Mouse (Mus musculus) kidney, embryonic 15.5 days (tissue): Measurements from ENCODE around the gene Fndc3b. TPM values are rescaled to one million over a fixed set of nuclear protein-coding genes. Genes with fewer than 3 reads are reported as not detected.

ENCODE experiments used
- ATAC-seq: fragments of 200-750 bp; cut with Nextera tagmentation; replicated peaks from 2 replicates; pipeline ENCODE4 v1.8.0; 2017; ENCODE audit warnings: moderate TSS enrichment; ENCODE audit not compliant: low FRiP score
- H3K27ac ChIP-seq: fragments of 300-500 bp; sonication (generic); 2 replicates; pipeline ENCODE4 v1.5.1; 2015; ENCODE audit warnings: mild to moderate bottlenecking, inconsistent platforms
- H3K27me3 ChIP-seq: fragments of 300-500 bp; sonication (generic); 2 replicates; pipeline ENCODE4 v1.6.1; 2015; ENCODE audit warnings: inconsistent platforms
- H3K36me3 ChIP-seq: fragments of 300-500 bp; sonication (generic); 2 replicates; pipeline ENCODE4 v1.6.1; 2015; ENCODE audit warnings: inconsistent platforms
- H3K4me1 ChIP-seq: fragments of 300-500 bp; sonication (generic); 2 replicates; pipeline ENCODE4 v1.6.1; 2015; ENCODE audit warnings: inconsistent platforms
- H3K4me2 ChIP-seq: fragments of 300-500 bp; sonication (generic); 2 replicates; pipeline ENCODE4 v1.6.1; 2015; ENCODE audit warnings: moderate library complexity, mild to moderate bottlenecking, inconsistent platforms
- H3K4me3 ChIP-seq: fragments of 300-500 bp; sonication (generic); replicated peaks from 2 replicates; pipeline ENCODE4 v1.5.1; 2015; ENCODE audit warnings: mild to moderate bottlenecking, inconsistent platforms
- H3K9ac ChIP-seq: fragments of 300-500 bp; sonication (generic); 2 replicates; pipeline ENCODE4 v1.6.1; 2015; ENCODE audit warnings: mild to moderate bottlenecking, inconsistent platforms
- H3K9me3 ChIP-seq: fragments of 300-500 bp; sonication (generic); replicated peaks from 2 replicates; pipeline ENCODE4 v1.6.1; 2016; ENCODE audit warnings: inconsistent platforms
- WGBS: fragments of 180-500 bp; shearing (Covaris S2); methylation state at CpG from one replicate; pipeline ENCODE4 v1.1.7; 2015; ENCODE audit warnings: mixed read lengths; 5-methylcytosine and 5-hydroxymethylcytosine counted together
- polyA plus RNA-seq: library from polyadenylated mRNA; unstranded; fragments of >200 nt; fragmentation: Nextera tagmentation; extraction: Ambion mirVana; gene quantifications from 2 replicates; pipeline ENCODE4 v1.2.1, GENCODE M21; 2015

Fndc3b gene
- polyA plus RNA-seq, 1 experiment from 2014 or later, result 32.8 TPM

- peaks cover 52% of the 10 kb centered on the region for H3K4me1 ChIP-seq
- 0 out of 2 replicates have a peak, but pooled peaks cover 3% of the 10 kb centered on the region for H3K36me3 ChIP-seq
- H3K4me3 ChIP-seq, result no peak overlapping the region
- H3K4me2 ChIP-seq, result no peak overlapping the region
- ATAC-seq, result no peak
- H3K27ac ChIP-seq, result 0 out of 2 replicates have a peak overlapping the region, but pooled peaks have one; percentile 18
- no peaks in the 10 kb centered on the region for H3K27me3 ChIP-seq
- WGBS, result 46% methylated on average over 4 of the region's 4 CpGs
- no peak overlapping the region for H3K9ac ChIP-seq
- H3K9me3 ChIP-seq, result no peaks in the 10 kb centered on the region
These were observed 6.1 kb downstream of the Fndc3b start for GRCm38 (mm10) chr3:27705056-27705455.

GRCm38 (mm10) chr3:27704641-27705040 lies 6.5 kb downstream of the Fndc3b start:
- no peak overlapping the region for H3K27ac ChIP-seq
- peaks cover 52% of the 10 kb centered on the region for H3K4me1 ChIP-seq
- no peak overlapping the region for H3K4me2 ChIP-seq
- WGBS, result 72% methylated on average over 9 of the region's 9 CpGs
- H3K27me3 ChIP-seq, result no peaks in the 10 kb centered on the region
- ATAC-seq, result no peak
- no peak overlapping the region for H3K9ac ChIP-seq
- no peaks in the 10 kb centered on the region for H3K9me3 ChIP-seq
- 0 out of 2 replicates have a peak, but pooled peaks cover 3% of the 10 kb centered on the region for H3K36me3 ChIP-seq
- H3K4me3 ChIP-seq, result no peak overlapping the region

DNA sequence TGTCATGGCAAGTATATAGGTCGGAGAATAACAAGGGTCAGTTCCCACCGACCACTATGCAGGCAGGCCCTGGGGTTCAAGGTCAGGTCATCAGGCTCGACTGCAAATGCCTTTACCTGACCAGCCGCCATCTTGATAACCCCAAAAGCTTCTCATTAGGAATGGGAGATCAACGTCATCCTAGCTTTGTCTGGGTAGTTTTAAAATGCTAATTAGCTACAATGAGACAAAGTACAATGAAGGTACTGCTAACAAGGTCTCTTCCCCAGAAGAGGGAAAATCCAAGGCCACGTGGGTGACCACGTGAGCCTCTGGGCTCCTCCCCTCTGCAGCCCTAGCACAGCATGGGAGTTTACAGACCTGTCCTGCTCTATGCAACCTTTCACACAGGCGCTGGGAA lies 7.6 kb downstream of the Fndc3b start:
- Histone ChIP-seq H3K27ac (no peak overlapping the region), H3K4me1 (peaks cover 46% of the 10 kb centered on the region), H3K9ac (no peak overlapping the region), H3K9me3 (no peaks in the 10 kb centered on the region), H3K4me3 (no peak overlapping the region), H3K36me3 (0 out of 2 replicates have a peak, but pooled peaks cover 3% of the 10 kb centered on the region), H3K4me2 (no peak overlapping the region), H3K27me3 (no peaks in the 10 kb centered on the region)
- ATAC-seq, result no peak
- 83% methylated on average over 8 of the region's 8 CpGs for WGBS

DNA sequence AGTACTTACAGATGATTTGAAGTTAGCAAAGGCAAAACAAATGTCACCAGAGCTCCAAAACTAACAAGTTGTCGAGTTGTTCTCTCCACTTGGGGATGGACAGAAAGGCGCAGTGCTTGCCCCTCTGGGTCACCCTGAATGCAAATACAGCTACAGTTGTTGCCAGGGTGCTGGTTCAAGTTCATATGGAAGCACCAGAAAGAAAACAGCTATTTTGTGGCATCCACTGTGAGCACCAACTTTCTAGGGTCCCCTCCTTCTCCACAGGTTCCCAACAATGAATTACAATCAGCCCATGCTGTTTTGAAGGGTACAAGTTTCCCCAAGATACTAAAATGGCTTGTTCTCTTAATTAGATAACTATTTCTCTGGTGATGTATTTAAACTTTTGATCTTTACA lies 8.0 kb downstream of the Fndc3b start:
- H3K9me3 ChIP-seq, result no peaks in the 10 kb centered on the region
- no peak overlapping the region for H3K4me2 ChIP-seq
- H3K36me3 ChIP-seq, result 0 out of 2 replicates have a peak, but pooled peaks cover 3% of the 10 kb centered on the region
- no peak overlapping the region for H3K4me3 ChIP-seq
- H3K4me1 ChIP-seq, result peaks cover 44% of the 10 kb centered on the region
- WGBS, result 90% methylated on average over 2 of the region's 2 CpGs
- H3K27me3 ChIP-seq, result no peaks in the 10 kb centered on the region
- no peak overlapping the region for H3K27ac ChIP-seq
- no peak for ATAC-seq
- H3K9ac ChIP-seq, result no peak overlapping the region

- peaks cover 3% of the 10 kb centered on the region; the same call in 1 of the 2 replicates for H3K36me3 ChIP-seq
- no peak for ATAC-seq
- H3K4me3 ChIP-seq, result no peak overlapping the region
- H3K9me3 ChIP-seq, result no peaks in the 10 kb centered on the region
- peaks cover 32% of the 10 kb centered on the region for H3K4me1 ChIP-seq
- no peak overlapping the region for H3K27ac ChIP-seq
- no peaks in the 10 kb centered on the region for H3K27me3 ChIP-seq
- 79% methylated on average over 6 of the region's 6 CpGs for WGBS
- no peak overlapping the region for H3K4me2 ChIP-seq
- no peak overlapping the region for H3K9ac ChIP-seq
These were observed 12.4 kb downstream of the Fndc3b start for GRCm38 (mm10) chr3:27698671-27699070.

DNA sequence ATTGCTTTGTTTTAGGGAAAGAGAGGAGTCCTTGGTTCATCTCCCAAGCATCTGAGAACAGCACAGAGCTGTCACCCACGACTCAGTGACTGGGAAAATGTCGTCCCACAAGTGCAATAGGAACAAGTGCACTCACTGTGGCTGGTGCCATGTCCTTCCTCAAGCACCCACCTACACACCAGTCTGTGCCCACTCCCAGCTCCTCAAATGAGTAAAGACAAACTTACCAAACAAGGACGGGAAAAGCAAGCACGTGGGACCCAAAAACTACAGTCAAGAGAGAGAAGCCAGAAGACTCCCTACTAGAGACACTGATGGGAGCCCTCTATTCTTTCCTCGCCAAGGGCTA lies 14.7 kb downstream of the Fndc3b start:
- 66% methylated on average over 5 of the region's 5 CpGs for WGBS
- H3K4me1 ChIP-seq, result peaks cover 39% of the 10 kb centered on the region
- H3K9ac ChIP-seq, result no peak overlapping the region
- H3K4me3 ChIP-seq, result no peak overlapping the region
- peak overlapping the region; percentile 67 for H3K27ac ChIP-seq
- ATAC-seq, result no peak
- no peaks in the 10 kb centered on the region for H3K9me3 ChIP-seq
- no peaks in the 10 kb centered on the region for H3K27me3 ChIP-seq
- H3K36me3 ChIP-seq, result no peaks in the 10 kb centered on the region; the same call in 1 of the 2 replicates
- 0 out of 2 replicates have a peak overlapping the region, but pooled peaks have one; percentile 32 for H3K4me2 ChIP-seq

DNA sequence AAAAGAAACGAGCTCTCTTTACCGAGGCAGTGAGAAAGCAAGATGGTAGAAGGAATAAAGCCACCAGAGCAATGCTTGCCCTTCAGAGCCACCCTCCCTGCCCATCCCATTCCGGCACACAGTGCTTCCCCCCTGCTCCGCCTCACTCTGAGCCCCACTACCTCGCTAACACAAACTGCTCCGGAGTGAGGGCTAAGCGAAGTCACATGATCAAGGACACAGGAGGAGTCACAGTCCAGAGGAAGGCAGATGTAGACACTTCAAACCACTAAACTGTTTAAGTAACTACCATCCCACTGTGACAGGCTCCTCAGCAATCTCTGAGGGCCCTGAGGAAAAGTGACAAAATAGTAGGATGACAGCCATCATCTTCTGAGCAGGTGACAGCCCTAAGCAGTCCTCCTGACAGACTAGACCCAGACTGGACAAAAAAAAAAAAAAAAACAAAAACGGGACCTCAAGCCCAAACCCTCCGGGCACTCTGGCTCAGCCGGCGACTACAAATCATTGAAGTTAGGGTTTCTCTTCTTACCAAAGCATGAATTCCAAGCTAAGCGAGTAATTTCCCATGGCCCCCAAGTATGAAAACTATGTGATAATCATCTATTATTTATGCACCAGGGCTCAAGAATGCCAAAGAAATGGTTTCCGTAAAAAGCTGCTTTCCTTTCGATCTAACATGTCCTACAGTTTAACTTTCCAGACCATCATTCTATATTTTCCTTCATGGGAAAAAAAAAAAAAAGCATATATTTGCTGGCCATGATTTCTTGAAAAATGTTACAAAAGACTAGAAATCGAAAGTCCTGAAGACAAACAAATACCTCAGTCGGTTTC lies 15.3 kb downstream of the Fndc3b start:
- Histone ChIP-seq H3K9me3 (no peaks in the 10 kb centered on the region), H3K4me1 (peaks cover 44% of the 10 kb centered on the region), H3K27me3 (no peaks in the 10 kb centered on the region), H3K36me3 (no peaks in the 10 kb centered on the region; the same call in 1 of the 2 replicates), H3K27ac (peak overlapping the region; percentile 67), H3K4me3 (no peak overlapping the region), H3K4me2 (peak overlapping the region; percentile 32; the same call in 1 of the 2 replicates), H3K9ac (no peak overlapping the region)
- WGBS, result 41% methylated on average over 16 of the region's 16 CpGs
- peak; percentile 59 for ATAC-seq

GRCm38 (mm10) chr3:27694586-27694985 lies 16.5 kb downstream of the Fndc3b start:
- whole genome bisulfite sequencing, result 55% methylated on average over 10 of the region's 10 CpGs
- no peak overlapping the region for H3K4me2 ChIP-seq
- peaks cover 53% of the 10 kb centered on the region for H3K4me1 ChIP-seq
- ATAC-seq, result no peak
- no peaks in the 10 kb centered on the region; the same call in 1 of the 2 replicates for H3K36me3 ChIP-seq
- H3K9ac ChIP-seq, result no peak overlapping the region
- no peaks in the 10 kb centered on the region for H3K9me3 ChIP-seq
- peak overlapping the region; percentile 48; the same call in 1 of the 2 replicates for H3K27ac ChIP-seq
- no peak overlapping the region for H3K4me3 ChIP-seq
- no peaks in the 10 kb centered on the region for H3K27me3 ChIP-seq

DNA sequence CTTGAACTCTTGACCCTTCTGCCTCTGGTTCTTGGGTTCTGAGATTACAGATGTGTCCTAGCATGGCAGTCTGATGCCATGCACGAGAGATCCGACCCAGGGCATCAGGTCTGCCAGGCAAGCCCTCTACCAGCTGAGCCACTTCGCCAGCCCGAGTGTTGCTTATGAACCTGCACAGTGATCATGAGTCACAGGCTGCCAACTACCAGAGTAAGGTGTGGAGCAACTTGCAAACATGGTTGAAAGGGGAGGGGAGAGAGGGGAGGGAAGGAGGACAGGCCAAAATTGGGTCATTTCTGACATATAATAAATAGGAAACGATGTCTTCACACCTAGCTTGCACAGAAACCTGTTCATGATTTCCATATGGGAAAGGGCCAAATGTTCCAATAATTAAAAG lies 17.0 kb downstream of the Fndc3b start:
- Histone ChIP-seq H3K4me3 (no peak overlapping the region), H3K36me3 (no peaks in the 10 kb centered on the region; the same call in 1 of the 2 replicates), H3K27ac (no peak overlapping the region), H3K4me2 (no peak overlapping the region), H3K4me1 (peaks cover 58% of the 10 kb centered on the region), H3K27me3 (no peaks in the 10 kb centered on the region), H3K9ac (no peak overlapping the region), H3K9me3 (no peaks in the 10 kb centered on the region)
- no peak for ATAC-seq
- 83% methylated on average over 5 of the region's 5 CpGs for WGBS

- H3K27ac ChIP-seq, result no peak overlapping the region
- H3K9ac ChIP-seq, result no peak overlapping the region
- H3K36me3 ChIP-seq, result no peaks in the 10 kb centered on the region; the same call in 1 of the 2 replicates
- 90% methylated on average over 9 of the region's 9 CpGs for whole genome bisulfite sequencing
- no peak for ATAC-seq
- no peak overlapping the region for H3K4me3 ChIP-seq
- no peaks in the 10 kb centered on the region for H3K9me3 ChIP-seq
- H3K27me3 ChIP-seq, result no peaks in the 10 kb centered on the region
- peaks cover 69% of the 10 kb centered on the region for H3K4me1 ChIP-seq
- H3K4me2 ChIP-seq, result no peak overlapping the region
These were observed 19.5 kb downstream of the Fndc3b start for GRCm38 (mm10) chr3:27691486-27692160.

GRCm38 (mm10) chr3:27690030-27690429 lies 21.1 kb downstream of the Fndc3b start:
- peak overlapping the region; percentile 86 for H3K27ac ChIP-seq
- peak; percentile 59 for ATAC-seq
- H3K9me3 ChIP-seq, result no peaks in the 10 kb centered on the region
- no peak overlapping the region for H3K4me3 ChIP-seq
- no peak overlapping the region for H3K9ac ChIP-seq
- WGBS, result 33% methylated on average over 6 of the region's 6 CpGs
- no peaks in the 10 kb centered on the region for H3K27me3 ChIP-seq
- 0 out of 2 replicates have a peak, but pooled peaks cover 3% of the 10 kb centered on the region for H3K36me3 ChIP-seq
- peak overlapping the region; percentile 38 for H3K4me2 ChIP-seq
- H3K4me1 ChIP-seq, result peaks cover 66% of the 10 kb centered on the region
